Mouse (Mus musculus) embryonic facial prominence, embryonic 12.5 days (tissue): ENCODE data around the gene Zbtb7a. TPM values are rescaled to one million over a fixed set of nuclear protein-coding genes. Genes with fewer than 3 reads are reported as not detected.
"Not testable (repeated sequence)": the region's sequence is repeated elsewhere in the genome, so short reads cannot be mapped to it uniquely, and the experiment has no call there.

Source experiments
- ATAC-seq: fragments of 200-750 bp; cut with Nextera tagmentation; 2 replicates; pipeline ENCODE4 v1.8.0; 2017; ENCODE audit not compliant: insufficient number of reproducible peaks, insufficient read depth, low FRiP score, low TSS enrichment
- H3K27ac ChIP-seq: fragments of 300-500 bp; sonication (generic); 2 replicates; pipeline ENCODE4 v1.5.1; 2016; ENCODE audit warnings: mild to moderate bottlenecking
- H3K27me3 ChIP-seq: fragments of 300-500 bp; sonication (generic); 2 replicates; pipeline ENCODE4 v1.6.1; 2016; ENCODE audit warnings: mild to moderate bottlenecking, moderate library complexity
- H3K36me3 ChIP-seq: fragments of 300-500 bp; sonication (generic); 2 replicates; pipeline ENCODE4 v1.6.1; 2016; ENCODE audit warnings: mild to moderate bottlenecking
- H3K4me1 ChIP-seq: fragments of 300-500 bp; sonication (generic); 2 replicates; pipeline ENCODE4 v1.6.1; 2016
- H3K4me2 ChIP-seq: fragments of 300-500 bp; sonication (generic); replicated peaks from 2 replicates; pipeline ENCODE4 v1.6.1; 2016; ENCODE audit warnings: mild to moderate bottlenecking, moderate library complexity
- H3K4me3 ChIP-seq: fragments of 300-500 bp; sonication (generic); 2 replicates; pipeline ENCODE4 v1.5.1; 2016; ENCODE audit warnings: mild to moderate bottlenecking
- H3K9ac ChIP-seq: fragments of 300-500 bp; sonication (generic); 2 replicates; pipeline ENCODE4 v1.6.1; 2016; ENCODE audit warnings: mild to moderate bottlenecking, moderate library complexity
- H3K9me3 ChIP-seq: fragments of 300-500 bp; sonication (generic); 2 replicates; pipeline ENCODE4 v1.6.1; 2016; ENCODE audit warnings: mild to moderate bottlenecking, moderate library complexity
- WGBS: fragments of 180-500 bp; shearing (Covaris S2); methylation state at CpG from one replicate; pipeline ENCODE4 v1.1.7; 2016; 5-methylcytosine and 5-hydroxymethylcytosine counted together
- polyA plus RNA-seq: library from polyadenylated mRNA; unstranded; fragments of >200 nt; fragmentation: Nextera tagmentation; extraction: Ambion mirVana; gene quantifications from 2 replicates; pipeline ENCODE4 v1.2.1, GENCODE M21; 2016

The Zbtb7a gene
- polyA plus RNA-seq, 1 experiment from 2014 or later = 21.7 TPM

GRCm38 (mm10) chr10:81174617-81175344 is 39.8 kb downstream of the Zbtb7a start:
- 3% methylated on average over 29 of the region's 29 CpGs for WGBS
- Histone ChIP-seq H3K9me3 (no peaks in the 10 kb centered on the region), H3K9ac (peak overlapping the region; percentile 52), H3K36me3 (peaks cover 23% of the 10 kb centered on the region), H3K4me1 (peaks cover 28% of the 10 kb centered on the region), H3K27ac (peak overlapping the region; percentile 90), H3K27me3 (no peaks in the 10 kb centered on the region), H3K4me2 (peak overlapping the region; percentile 66), H3K4me3 (peak overlapping the region; percentile 36)
- ATAC-seq = peak; percentile 18; the same call in 1 of the 2 replicates

GRCm38 (mm10) chr10:81175345-81175701 is 40.3 kb downstream of the Zbtb7a start:
- H3K9me3 ChIP-seq, ATAC-seq, H3K4me3 ChIP-seq, H3K27me3 ChIP-seq, H3K9ac ChIP-seq: not testable (repeated sequence)
- H3K36me3 ChIP-seq = peaks cover 29% of the 10 kb centered on the region
- H3K4me2 ChIP-seq = peak overlapping the region; percentile 66; the same call in 1 of the 2 replicates
- 6% methylated on average over 4 of the region's 4 CpGs for WGBS
- peak overlapping the region; percentile 90 for H3K27ac ChIP-seq
- peaks cover 29% of the 10 kb centered on the region for H3K4me1 ChIP-seq

DNA sequence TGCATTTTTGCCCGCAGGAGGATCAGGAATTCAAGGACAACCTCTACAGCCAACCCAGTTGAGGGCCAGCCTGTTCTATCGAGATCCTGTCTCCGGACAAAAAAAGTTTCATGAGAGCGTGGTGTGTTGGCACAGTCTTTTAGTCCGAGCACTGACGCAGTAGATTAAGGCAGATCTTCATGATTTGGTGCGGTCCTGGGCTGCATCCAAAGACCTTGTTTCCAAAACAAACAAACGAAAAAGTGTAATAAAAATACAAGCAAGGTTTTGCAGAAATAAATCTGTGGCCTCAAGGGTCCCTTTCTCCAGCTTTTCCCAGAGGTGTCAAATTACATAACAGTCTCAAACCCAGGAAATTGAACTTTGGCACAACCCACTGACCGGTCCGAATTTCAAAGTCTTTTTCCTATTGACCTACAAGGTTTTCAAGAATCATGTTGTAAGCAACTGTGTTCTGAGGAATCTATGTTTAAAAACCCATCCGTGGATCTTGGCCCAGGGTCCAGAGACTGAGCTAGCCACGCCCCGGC is 41.0 kb downstream of the Zbtb7a start:
- peak; percentile 7; the same call in 1 of the 2 replicates for ATAC-seq
- 6% methylated on average over 13 of the region's 13 CpGs for WGBS
- H3K9ac ChIP-seq = 0 out of 2 replicates have a peak overlapping the region, but pooled peaks have one; percentile 3

DNA sequence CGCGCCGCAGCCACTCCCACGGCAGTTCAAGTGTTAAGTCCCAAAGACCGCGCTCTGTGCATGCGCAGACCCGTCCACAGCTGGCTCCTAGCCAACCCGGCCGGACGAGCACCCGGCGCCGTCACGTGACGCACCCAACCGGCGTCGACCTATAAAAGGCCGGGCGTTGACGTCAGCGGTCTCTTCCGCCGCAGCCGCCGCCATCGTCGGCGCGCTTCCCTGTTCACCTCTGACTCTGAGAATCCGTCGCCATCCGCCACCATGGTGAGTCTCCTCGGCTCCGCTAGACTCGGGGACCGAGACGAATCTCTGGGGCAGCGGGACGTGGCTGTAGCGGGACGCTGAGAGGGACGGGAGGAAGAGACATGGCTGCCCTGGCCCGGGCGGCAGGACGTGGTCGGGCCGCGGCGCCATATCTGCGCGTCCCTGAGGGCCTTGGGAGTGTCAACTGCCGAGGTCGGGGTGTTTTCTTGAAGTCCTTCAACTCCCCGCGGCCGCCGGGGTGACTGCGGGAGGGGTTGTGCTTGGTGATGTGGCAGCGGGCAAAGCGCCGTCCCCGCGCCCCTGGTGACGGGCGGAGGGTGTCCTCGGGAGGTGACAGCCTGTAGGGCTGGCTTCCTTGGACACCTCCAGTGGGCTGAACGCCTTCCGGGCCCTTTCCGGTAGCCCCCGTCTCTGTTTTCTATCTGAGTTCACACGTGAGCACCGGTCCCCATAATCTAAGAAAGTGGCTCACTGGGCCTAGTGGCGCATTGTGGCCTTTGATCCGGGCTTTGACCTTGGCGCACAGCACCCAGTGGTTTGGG is 41.6 kb downstream of the Zbtb7a start, which contains the start of gene Eef2:
Eef2 (plus strand) TSS at position 166 of the 806 bp plus-strand sequence.
- H3K9me3 ChIP-seq = no peaks in the 10 kb centered on the region

More for the DNA sequence above, 41.0 kb downstream of the Zbtb7a start:
- peak overlapping the region; percentile 42 for H3K4me2 ChIP-seq
- no peaks in the 10 kb centered on the region for H3K27me3 ChIP-seq
- peaks cover 32% of the 10 kb centered on the region for H3K4me1 ChIP-seq
- peak overlapping the region; percentile 90 for H3K27ac ChIP-seq
- no peaks in the 10 kb centered on the region for H3K9me3 ChIP-seq
- peaks cover 35% of the 10 kb centered on the region for H3K36me3 ChIP-seq
- H3K4me3 ChIP-seq = peak overlapping the region; percentile 84

DNA sequence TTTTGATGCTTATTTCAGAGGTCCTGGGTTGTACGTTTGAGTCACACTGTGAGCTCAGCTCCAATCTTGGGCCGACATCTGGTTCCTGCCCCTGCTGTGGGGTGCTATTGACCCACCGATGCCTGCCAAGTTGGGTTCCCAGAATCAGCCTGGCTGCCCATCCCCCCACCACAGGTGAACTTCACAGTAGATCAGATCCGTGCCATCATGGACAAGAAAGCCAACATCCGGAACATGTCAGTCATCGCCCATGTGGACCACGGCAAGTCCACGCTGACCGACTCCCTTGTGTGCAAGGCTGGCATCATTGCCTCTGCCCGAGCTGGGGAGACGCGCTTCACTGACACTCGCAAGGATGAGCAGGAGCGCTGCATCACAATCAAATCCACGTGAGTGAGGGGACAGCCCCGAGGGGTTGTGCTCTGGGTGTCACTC is 42.5 kb downstream of the Zbtb7a start:
- no peaks in the 10 kb centered on the region for H3K9me3 ChIP-seq
- peak overlapping the region; percentile 92 for H3K27ac ChIP-seq
- H3K4me3 ChIP-seq = peak overlapping the region; percentile 84
- peaks cover 40% of the 10 kb centered on the region for H3K4me1 ChIP-seq
- ATAC-seq = no peak
- peak overlapping the region; percentile 91 for H3K9ac ChIP-seq
- no peaks in the 10 kb centered on the region for H3K27me3 ChIP-seq
- peaks cover 50% of the 10 kb centered on the region for H3K36me3 ChIP-seq
- 13% methylated on average over 16 of the region's 16 CpGs for WGBS
- peak overlapping the region; percentile 94 for H3K4me2 ChIP-seq

More for the DNA sequence above, 41.6 kb downstream of the Zbtb7a start, which contains the start of gene Eef2:
- peak within 1 kb of the TSS; percentile 91 for H3K9ac ChIP-seq
- peaks cover 35% of the 10 kb centered on the region for H3K4me1 ChIP-seq
- peak; percentile 75 for ATAC-seq
- no peaks in the 10 kb centered on the region for H3K27me3 ChIP-seq
- peak within 1 kb of the TSS; percentile 94 for H3K4me2 ChIP-seq
- WGBS = under 1% methylated on average over 76 of the region's 77 CpGs
- H3K4me3 ChIP-seq = peak within 1 kb of the TSS; percentile 84
- H3K27ac ChIP-seq = peak within 1 kb of the TSS; percentile 92
- peaks cover 42% of the 10 kb centered on the region for H3K36me3 ChIP-seq

DNA sequence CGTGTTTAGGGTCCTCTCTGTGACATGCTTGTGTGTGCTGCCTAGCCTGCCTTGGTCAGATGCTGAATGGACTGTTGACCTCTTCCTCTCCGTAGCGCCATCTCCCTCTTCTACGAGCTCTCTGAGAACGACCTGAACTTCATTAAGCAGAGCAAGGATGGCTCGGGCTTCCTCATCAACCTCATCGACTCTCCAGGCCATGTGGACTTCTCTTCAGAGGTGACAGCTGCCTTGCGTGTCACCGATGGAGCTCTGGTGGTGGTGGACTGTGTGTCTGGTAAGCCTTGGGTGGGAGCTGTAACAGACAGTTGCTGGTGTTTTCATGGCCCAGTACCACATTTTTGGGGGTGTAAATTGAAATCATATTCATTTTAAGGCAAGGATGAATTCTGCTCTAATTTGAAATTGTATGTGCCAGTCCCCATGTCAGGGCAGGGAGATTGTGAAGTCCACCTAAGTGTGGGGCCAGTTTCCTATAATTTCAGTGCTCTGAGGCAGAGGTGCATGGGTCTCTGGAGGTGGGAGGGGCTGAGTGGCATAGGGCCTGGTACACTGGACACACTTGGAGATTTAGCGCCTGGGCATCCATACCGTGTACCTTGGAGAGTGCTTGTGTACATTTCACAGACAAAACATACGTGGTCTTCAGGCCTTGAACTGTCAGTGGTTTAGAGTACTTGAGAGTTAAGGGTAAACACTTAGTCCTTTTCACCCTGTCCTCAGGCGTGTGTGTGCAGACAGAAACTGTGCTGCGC is 43.1 kb downstream of the Zbtb7a start:
- H3K27ac ChIP-seq = 0 out of 2 replicates have a peak overlapping the region, but pooled peaks have one; percentile 12
- H3K27me3 ChIP-seq = no peaks in the 10 kb centered on the region
- ATAC-seq = no peak
- H3K4me1 ChIP-seq = peaks cover 40% of the 10 kb centered on the region
- H3K9ac ChIP-seq = peak overlapping the region; percentile 91
- H3K9me3 ChIP-seq = no peaks in the 10 kb centered on the region
- 68% methylated on average over 14 of the region's 14 CpGs for WGBS
- H3K36me3 ChIP-seq = peaks cover 50% of the 10 kb centered on the region
- H3K4me3 ChIP-seq = peak overlapping the region; percentile 84
- H3K4me2 ChIP-seq = peak overlapping the region; percentile 94

GRCm38 (mm10) chr10:81178927-81179326 is 43.9 kb downstream of the Zbtb7a start:
- H3K4me2 ChIP-seq = no peak overlapping the region
- H3K36me3 ChIP-seq = peaks cover 50% of the 10 kb centered on the region
- 93% methylated on average over 11 of the region's 11 CpGs for WGBS
- no peaks in the 10 kb centered on the region for H3K27me3 ChIP-seq
- H3K9me3 ChIP-seq = no peaks in the 10 kb centered on the region
- H3K4me1 ChIP-seq = peaks cover 39% of the 10 kb centered on the region
- H3K4me3 ChIP-seq = no peak overlapping the region
- H3K27ac ChIP-seq = no peak overlapping the region
- H3K9ac ChIP-seq = 0 out of 2 replicates have a peak overlapping the region, but pooled peaks have one; percentile 91
- no peak for ATAC-seq

GRCm38 (mm10) chr10:81179451-81180342 is 44.7 kb downstream of the Zbtb7a start:
- ATAC-seq = no peak
- no peak overlapping the region for H3K27ac ChIP-seq
- no peak overlapping the region for H3K9ac ChIP-seq
- no peak overlapping the region for H3K4me2 ChIP-seq
- peaks cover 37% of the 10 kb centered on the region for H3K4me1 ChIP-seq
- no peaks in the 10 kb centered on the region for H3K27me3 ChIP-seq
- H3K36me3 ChIP-seq = peaks cover 56% of the 10 kb centered on the region
- H3K4me3 ChIP-seq = no peak overlapping the region
- 90% methylated on average over 32 of the region's 32 CpGs for WGBS
- no peaks in the 10 kb centered on the region for H3K9me3 ChIP-seq

GRCm38 (mm10) chr10:81180946-81181345 is 45.9 kb downstream of the Zbtb7a start:
- no peak for ATAC-seq
- H3K9ac ChIP-seq = no peak overlapping the region
- H3K27me3 ChIP-seq = no peaks in the 10 kb centered on the region
- no peak overlapping the region for H3K27ac ChIP-seq
- H3K4me3 ChIP-seq = no peak overlapping the region
- no peak overlapping the region for H3K4me2 ChIP-seq
- H3K4me1 ChIP-seq = peaks cover 39% of the 10 kb centered on the region
- WGBS = 92% methylated on average over 13 of the region's 13 CpGs
- no peaks in the 10 kb centered on the region for H3K9me3 ChIP-seq
- H3K36me3 ChIP-seq = peaks cover 65% of the 10 kb centered on the region

GRCm38 (mm10) chr10:81181860-81182259 is 46.8 kb downstream of the Zbtb7a start:
- H3K4me3 ChIP-seq, H3K27me3 ChIP-seq, H3K4me2 ChIP-seq, ATAC-seq, H3K9me3 ChIP-seq: not testable (repeated sequence)
- peaks cover 39% of the 10 kb centered on the region for H3K4me1 ChIP-seq
- H3K36me3 ChIP-seq = peaks cover 68% of the 10 kb centered on the region
- peak overlapping the region; percentile 73 for H3K27ac ChIP-seq
- H3K9ac ChIP-seq = peak overlapping the region; percentile 7; the same call in 1 of the 2 replicates
- 84% methylated on average over 12 of the region's 12 CpGs for WGBS
